In the genomic region with DNA sequence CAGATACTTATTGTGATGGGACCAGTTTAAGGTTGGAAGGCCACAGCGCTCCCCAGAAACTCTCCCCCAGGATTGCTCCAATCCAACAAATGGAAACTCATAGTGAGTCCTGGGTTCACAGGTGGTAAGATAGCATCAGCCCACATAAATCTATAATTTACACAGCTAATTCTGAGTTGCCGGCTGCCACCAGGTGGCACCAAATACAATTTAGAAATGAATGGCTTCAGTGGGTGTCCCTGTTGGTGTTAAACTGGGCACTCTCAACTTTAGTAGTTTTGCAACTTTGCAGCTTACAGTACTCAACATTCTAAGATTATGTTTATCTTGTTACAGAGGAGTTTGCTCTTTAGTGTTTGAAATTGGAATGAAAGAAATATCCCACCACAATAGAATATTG, we compare ENCODE assay signal across 9 mouse cellular contexts.
DNase-seq lines count a peak whose midpoint lies in the region; ATAC-seq and TF ChIP-seq lines count a peak whose summit lies in the region.
"Had no signal": no experiment of that assay in that cellular context is flagged by ENCODE, and none has a peak within 500 bp of the region (broad histone marks: within the 10 kb centered on the region; RNA-seq: fewer than 3 reads in every experiment).

No protein-coding gene starts in this region.

- TF ChIP-seq POLR2A in CH12.LX (IDR thresholded peaks at IDR 0.05; ENCODE audit: low read depth, low read length), result no peak
- no peak for TF ChIP-seq POLR2A in brain, embryonic 14.5 days (IDR thresholded peaks at IDR 0.05; ENCODE audit: borderline replicate concordance, extremely low read depth, insufficient read depth, insufficient read length, poor library complexity, severe bottlenecking)

- TF ChIP-seq CTCF in CH12.LX (conservative IDR thresholded peaks at IDR 0.05 in 1 of 2, IDR thresholded peaks at IDR 0.05 in 1 of 2; ENCODE audit: low read depth in 2 of 2, low read length in 2 of 2), result peak in 1 of 2 experiments; percentile 48; a peak in 2 of 4 replicates
- TF ChIP-seq CTCF in brain, embryonic 14.5 days (IDR thresholded peaks at IDR 0.05; ENCODE audit: borderline replicate concordance, extremely low read depth, insufficient read depth, insufficient read length), result peak; percentile 67; the same call in 1 of the 2 replicates
- peak; percentile 73 for TF ChIP-seq CTCF in forebrain, postnatal 0 days (IDR thresholded peaks at IDR 0.05; ENCODE audit: low read depth)

- 19% methylated on average over 2 of the region's 2 CpGs for WGBS in heart, embryonic 11.5 days (ENCODE audit: insufficient replicate concordance)
- 17% methylated on average over 2 of the region's 2 CpGs for whole genome bisulfite sequencing in forebrain, postnatal 0 days
- WGBS in midbrain, embryonic 13.5 days, result 28% methylated on average over 2 of the region's 2 CpGs

- dilution Hi-C loops in CH12.LX (cut with MboI; ENCODE audit: extremely low pct_ligation_motif_present, extremely low pct_unique_long_range_greater_than_20kb, low sequenced_read_pairs), result no loop called here

- DNase-seq in heart, postnatal 14 days, result peak; percentile 12 to 30
- peak; percentile 2 for DNase-seq in CH12.LX (ENCODE audit: extremely low read depth)
- peak; percentile 70 for DNase-seq in brain, embryonic 14.5 days (ENCODE audit: low read depth)
- peak; percentile 54 for DNase-seq in forebrain, postnatal 0 days
- DNase-seq in layer of hippocampus, postnatal 36 days, result peak; percentile 28 to 40

- intact Hi-C loops in heart, postnatal 14 days (cut with DNase I), result no loop called here

- H3K79me2 ChIP-seq in CH12.LX (replicated peaks; ENCODE audit: control insufficient read depth, extremely low read depth, insufficient read depth, poor library complexity, severe bottlenecking), result no peaks in the 10 kb centered on the region

- no peak overlapping the region for H3K4me2 ChIP-seq in heart, embryonic 11.5 days
- no peak overlapping the region for H3K4me2 ChIP-seq in CH12.LX (ENCODE audit: insufficient read depth, low read depth, poor library complexity, severe bottlenecking)
- H3K4me2 ChIP-seq in forebrain, postnatal 0 days (ENCODE audit: low read depth), result no peak overlapping the region
- no peak overlapping the region for H3K4me2 ChIP-seq in midbrain, embryonic 13.5 days (replicated peaks)
- H3K4me2 ChIP-seq: hindbrain, embryonic 15.5 days had no signal

- in situ Hi-C loops in CH12.LX (cut with MboI; ENCODE audit: low pct_ligation_motif_present, low pct_unique_long_range_greater_than_20kb, low sequenced_read_pairs), result no loop called here

- no peak for ATAC-seq in heart, embryonic 11.5 days (replicated peaks; ENCODE audit: insufficient number of reproducible peaks, low FRiP score, low TSS enrichment)
- ATAC-seq in forebrain, postnatal 0 days, result no peak
- peak; percentile 56; the same call in 1 of the 2 replicates for ATAC-seq in midbrain, embryonic 13.5 days
- ATAC-seq in inflammation-experienced regulatory T-cells, adult 6 months, result no peak

- no peak overlapping the region for H3K4me3 ChIP-seq in heart, embryonic 11.5 days (ENCODE audit: low read depth, low read length)
- H3K4me3 ChIP-seq in CH12.LX (replicated peaks in 1 of 3; ENCODE audit: low read depth in 2 of 3, low read length in 2 of 3, poor library complexity in 1 of 3), result no peak overlapping the region
- no peak overlapping the region for H3K4me3 ChIP-seq in forebrain, postnatal 0 days (ENCODE audit: low read depth, low read length)
- H3K4me3 ChIP-seq in midbrain, embryonic 13.5 days (replicated peaks), result no peak overlapping the region
- H3K4me3 ChIP-seq: hindbrain, embryonic 15.5 days had no signal

- no peaks in the 10 kb centered on the region for H3K36me3 ChIP-seq in heart, embryonic 11.5 days (ENCODE audit: control insufficient read depth, insufficient read depth, low read length)
- H3K36me3 ChIP-seq in CH12.LX (replicated peaks in 1 of 2; ENCODE audit: control insufficient read depth in 1 of 2, insufficient read depth in 1 of 2, low read length in 1 of 2), result no peaks in the 10 kb centered on the region
- H3K36me3 ChIP-seq in forebrain, postnatal 0 days (ENCODE audit: insufficient read depth), result no peaks in the 10 kb centered on the region
- H3K36me3 ChIP-seq in midbrain, embryonic 13.5 days, result no peaks in the 10 kb centered on the region
- H3K36me3 ChIP-seq: hindbrain, embryonic 15.5 days had no signal

- no peak overlapping the region for H3K9ac ChIP-seq in heart, embryonic 11.5 days (ENCODE audit: low read depth, low read length)
- no peak overlapping the region for H3K9ac ChIP-seq in CH12.LX (ENCODE audit: insufficient read depth, low read depth)
- no peak overlapping the region for H3K9ac ChIP-seq in forebrain, postnatal 0 days
- no peak overlapping the region for H3K9ac ChIP-seq in midbrain, embryonic 13.5 days (replicated peaks)
- H3K9ac ChIP-seq: hindbrain, embryonic 15.5 days had no signal

- H3K4me1 ChIP-seq in heart, embryonic 11.5 days (ENCODE audit: control insufficient read depth, insufficient read depth, low read length), result no peaks in the 10 kb centered on the region
- H3K4me1 ChIP-seq in CH12.LX (ENCODE audit: control insufficient read depth in 1 of 2, insufficient read depth in 2 of 2), result no peaks in the 10 kb centered on the region
- H3K4me1 ChIP-seq in forebrain, postnatal 0 days (ENCODE audit: insufficient read depth), result no peaks in the 10 kb centered on the region
- no peaks in the 10 kb centered on the region for H3K4me1 ChIP-seq in midbrain, embryonic 13.5 days (replicated peaks)
- H3K4me1 ChIP-seq: hindbrain, embryonic 15.5 days had no signal

- H3K27me3 ChIP-seq in heart, embryonic 11.5 days (ENCODE audit: control insufficient read depth, insufficient read depth, low read length), result no peaks in the 10 kb centered on the region
- H3K27me3 ChIP-seq in CH12.LX (replicated peaks), result no peaks in the 10 kb centered on the region
- no peaks in the 10 kb centered on the region for H3K27me3 ChIP-seq in forebrain, postnatal 0 days (ENCODE audit: insufficient read depth, low read length)
- no peaks in the 10 kb centered on the region for H3K27me3 ChIP-seq in midbrain, embryonic 13.5 days
- H3K27me3 ChIP-seq: hindbrain, embryonic 15.5 days had no signal

- no peak for TF ChIP-seq EP300 in CH12.LX (IDR thresholded peaks at IDR 0.05; ENCODE audit: low read length)

- H3K9me3 ChIP-seq in heart, embryonic 11.5 days (replicated peaks; ENCODE audit: control insufficient read depth, low read length), result no peaks in the 10 kb centered on the region
- H3K9me3 ChIP-seq in CH12.LX (replicated peaks; ENCODE audit: low read length), result peaks cover 33% of the 10 kb centered on the region
- H3K9me3 ChIP-seq in forebrain, postnatal 0 days (ENCODE audit: low read length), result no peaks in the 10 kb centered on the region
- H3K9me3 ChIP-seq in midbrain, embryonic 13.5 days, result no peaks in the 10 kb centered on the region
- H3K9me3 ChIP-seq: hindbrain, embryonic 15.5 days had no signal

- peak; percentile 37 for TF ChIP-seq RAD21 in CH12.LX (IDR thresholded peaks at IDR 0.05; ENCODE audit: low read depth, low read length)

- H3K27ac ChIP-seq in heart, embryonic 11.5 days (ENCODE audit: low read depth, low read length), result no peak overlapping the region
- no peak overlapping the region for H3K27ac ChIP-seq in CH12.LX (ENCODE audit: insufficient read depth, low read depth)
- no peak overlapping the region for H3K27ac ChIP-seq in forebrain, postnatal 0 days (ENCODE audit: low read depth, low read length)
- H3K27ac ChIP-seq in midbrain, embryonic 13.5 days, result no peak overlapping the region
- H3K27ac ChIP-seq: hindbrain, embryonic 15.5 days had no signal

TF ChIP-seq in CH12.LX, 34 proteins besides CTCF, POLR2A, EP300 and RAD21:
- TF ChIP-seq JUND (conservative IDR thresholded peaks at IDR 0.05; ENCODE audit: low read depth, low read length) (no peak), BHLHE40 (IDR thresholded peaks at IDR 0.05; ENCODE audit: low read depth, low read length) (no peak), SMC3 (IDR thresholded peaks at IDR 0.05; ENCODE audit: low read depth, low read length) (peak; percentile 48), ZKSCAN1 (IDR thresholded peaks at IDR 0.05; ENCODE audit: borderline replicate concordance, low read depth, low read length) (no peak), E2F4 (IDR thresholded peaks at IDR 0.05; ENCODE audit: insufficient replicate concordance, low read depth, low read length) (no peak), IRF4 (IDR thresholded peaks at IDR 0.05; ENCODE audit: low read depth, low read length) (no peak), PAX5 (IDR thresholded peaks at IDR 0.05; ENCODE audit: low read length) (no peak)

Comparison
In these comparisons a context has a peak if more than half of its experiments do, and no peak if none do; other contexts are left out.
1. DNase-seq: peak in every context shown above with its lines; median percentile 70 in brain, embryonic 14.5 days; 54 in forebrain, postnatal 0 days; 34 in layer of hippocampus, postnatal 36 days; 21 in heart, postnatal 14 days; 2 in CH12.LX.